Mouse (Mus musculus) brain, embryonic 14.5 days (tissue): ENCODE results near the gene Pcbd1. TPM values are rescaled to one million over a fixed set of nuclear protein-coding genes. Genes with fewer than 3 reads are reported as not detected.
"Not testable (repeated sequence)": the region's sequence is repeated elsewhere in the genome, so short reads cannot be mapped to it uniquely, and the experiment has no call there.

Experiments
- DNase-seq: peaks from one replicate; pipeline ENCODE4 v3.0.0-alpha.2; 2011; ENCODE audit warnings: low read depth
- CTCF ChIP-seq: fragments of 200-500 bp; IDR thresholded peaks from 2 replicates; pipeline ENCODE4 v1.5.1; 2012; ENCODE audit warnings: inconsistent platforms, mild to moderate bottlenecking, moderate library complexity, borderline replicate concordance; ENCODE audit not compliant: insufficient read depth, insufficient read length; ENCODE audit errors: extremely low read depth
- POLR2A ChIP-seq: fragments of 200-500 bp; IDR thresholded peaks from 2 replicates; pipeline ENCODE4 v1.6.1; 2012; ENCODE audit warnings: mild to moderate bottlenecking, inconsistent platforms, borderline replicate concordance; ENCODE audit not compliant: poor library complexity, insufficient read depth, insufficient read length, severe bottlenecking; ENCODE audit errors: extremely low read depth
- polyA plus RNA-seq: library from polyadenylated mRNA; depleted of rRNA; stranded (reverse); fragments of >200 nt; gene quantifications from 2 replicates; pipeline ENCODE4 v1.2.3, GENCODE M21; 2012

Pcbd1 gene
- polyA plus RNA-seq, 1 experiment = 19.5 TPM

DNA sequence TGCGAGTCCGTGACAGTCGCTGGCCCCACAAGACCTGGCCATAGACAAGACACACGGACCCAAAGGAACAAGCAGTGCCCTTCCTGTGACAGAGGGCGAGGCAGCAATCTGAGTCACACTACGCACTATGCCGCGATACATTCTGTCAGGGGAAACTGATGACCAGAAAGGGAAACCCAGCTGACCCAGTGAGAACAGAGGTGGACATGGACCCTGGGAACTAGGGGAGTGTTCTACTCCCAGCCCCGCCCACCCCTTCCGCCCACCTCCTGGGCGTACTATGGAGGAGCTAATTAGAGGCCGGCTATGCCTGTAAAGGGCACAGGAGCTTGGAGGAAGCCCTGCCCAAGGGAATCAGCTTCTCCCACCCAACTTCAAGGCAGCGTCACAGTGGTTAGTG is 19.9 kb upstream of the Pcbd1 start:
- no peak for DNase-seq
- no peak for TF ChIP-seq POLR2A
- TF ChIP-seq CTCF = no peak

DNA sequence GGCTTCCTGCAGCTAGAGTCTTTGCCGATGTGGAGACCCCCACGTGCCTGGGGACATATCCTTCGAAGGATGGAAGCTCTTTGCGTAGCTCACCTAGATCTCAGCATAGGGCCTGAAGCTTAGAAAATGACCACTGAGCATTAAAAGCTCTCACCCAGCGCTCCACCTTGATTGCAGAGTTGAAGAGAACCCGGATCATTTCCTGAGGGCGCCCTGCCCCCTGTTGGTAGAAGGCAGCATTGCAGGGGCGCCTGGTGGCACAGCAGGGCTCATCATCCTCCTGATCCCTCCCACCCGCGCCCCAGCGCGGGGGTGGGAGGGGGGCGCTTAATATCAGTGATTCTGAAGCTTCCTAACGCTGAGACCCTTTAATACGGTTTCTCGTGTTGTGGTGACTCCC is 16.8 kb upstream of the Pcbd1 start:
- peak; percentile 94 for TF ChIP-seq CTCF
- TF ChIP-seq POLR2A = no peak
- peak; percentile 47 for DNase-seq

DNA sequence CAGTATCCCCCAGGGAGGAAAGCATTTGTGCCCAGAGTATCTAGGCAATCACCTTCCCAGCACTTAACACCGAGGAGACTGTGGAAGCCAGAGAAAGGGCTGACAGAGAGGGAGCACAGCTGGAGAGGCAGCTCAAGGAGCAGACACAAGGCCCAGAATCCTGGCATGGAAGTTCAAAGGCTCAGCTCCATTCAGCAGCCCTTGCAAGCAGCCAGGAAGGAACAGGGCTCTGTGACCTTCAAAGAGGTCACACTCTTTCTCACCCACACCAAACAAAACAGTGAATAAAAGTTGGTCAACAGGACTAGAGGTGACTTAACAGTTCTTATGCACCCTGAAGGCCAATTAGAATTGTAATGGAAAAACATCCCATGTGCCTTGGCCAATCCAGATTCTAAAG is 14.5 kb upstream of the Pcbd1 start:
- no peak for DNase-seq
- TF ChIP-seq POLR2A (no peak), CTCF (no peak)

DNA sequence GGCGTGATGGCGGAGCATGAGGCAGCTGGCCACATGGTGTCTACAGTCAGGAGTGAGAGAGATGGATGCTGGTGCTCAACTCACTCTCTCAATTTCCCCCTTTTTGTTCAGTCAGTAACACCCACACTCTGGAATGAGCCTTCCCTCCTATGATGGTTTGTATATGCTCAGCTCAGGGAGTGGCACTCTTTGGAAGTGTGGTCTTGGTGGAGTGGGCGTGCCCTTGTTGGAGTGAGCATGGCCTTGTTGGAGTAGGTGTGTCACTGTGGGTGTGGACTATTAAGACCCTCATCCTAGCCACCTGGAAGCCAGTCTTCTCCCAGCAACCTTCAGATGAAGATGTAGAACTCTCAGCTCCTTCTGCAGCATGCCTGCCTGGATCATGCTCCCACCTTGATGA is 13.5 kb upstream of the Pcbd1 start:
- TF ChIP-seq CTCF (no peak), POLR2A (no peak)
- DNase-seq = no peak

DNA sequence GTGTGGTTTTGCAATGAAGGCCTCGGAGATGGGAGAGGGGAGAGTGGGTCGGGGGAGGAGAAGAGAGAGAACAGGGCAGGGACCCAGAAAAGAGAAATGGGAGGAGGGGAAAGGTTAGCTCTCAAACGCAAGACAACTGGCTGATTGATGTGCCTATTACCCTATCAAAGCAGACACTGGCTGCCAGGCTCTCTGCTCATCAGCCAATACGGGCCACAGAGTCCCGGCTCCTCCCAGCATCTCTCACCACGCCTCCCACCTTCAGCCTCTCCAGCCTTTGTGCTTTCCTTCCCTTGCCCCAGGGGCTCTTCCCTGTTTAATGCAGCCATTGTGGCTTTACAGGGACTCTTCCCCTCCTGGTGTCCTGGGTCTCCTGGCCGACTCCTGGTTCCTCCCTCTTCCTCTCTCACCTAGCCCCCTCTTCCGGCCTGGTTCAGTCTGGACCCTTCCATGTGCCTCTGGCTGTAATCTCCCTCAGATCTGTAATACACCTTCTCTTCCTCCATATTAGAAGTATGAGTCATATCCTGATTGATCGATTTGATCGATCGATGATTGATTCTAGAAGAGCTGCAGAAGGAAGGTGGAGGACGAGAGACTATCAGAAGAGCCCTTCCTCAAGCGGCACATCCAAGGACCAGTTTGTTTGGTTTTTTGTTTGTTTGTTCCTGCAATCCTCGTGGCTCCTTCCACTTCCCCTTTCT is 8.8 kb upstream of the Pcbd1 start:
- peak; percentile 98 for DNase-seq
- TF ChIP-seq POLR2A (no peak), CTCF (no peak)

DNA sequence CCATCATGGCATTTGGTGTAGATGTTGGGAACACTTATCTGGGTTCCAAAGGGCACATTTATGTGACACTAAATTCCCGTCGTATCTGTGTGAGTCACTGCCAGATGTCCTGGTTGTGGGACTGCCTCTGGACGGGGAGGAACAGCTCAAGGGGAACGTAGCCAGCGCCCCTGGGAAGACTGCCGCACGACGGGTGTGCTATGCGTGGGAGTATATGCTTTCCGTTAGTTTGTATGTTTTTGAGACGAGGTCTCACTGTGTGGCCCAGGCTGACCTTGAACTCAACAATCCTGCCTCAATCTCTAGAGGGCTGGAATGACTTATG is 8.2 kb upstream of the Pcbd1 start:
- DNase-seq = no peak

DNA sequence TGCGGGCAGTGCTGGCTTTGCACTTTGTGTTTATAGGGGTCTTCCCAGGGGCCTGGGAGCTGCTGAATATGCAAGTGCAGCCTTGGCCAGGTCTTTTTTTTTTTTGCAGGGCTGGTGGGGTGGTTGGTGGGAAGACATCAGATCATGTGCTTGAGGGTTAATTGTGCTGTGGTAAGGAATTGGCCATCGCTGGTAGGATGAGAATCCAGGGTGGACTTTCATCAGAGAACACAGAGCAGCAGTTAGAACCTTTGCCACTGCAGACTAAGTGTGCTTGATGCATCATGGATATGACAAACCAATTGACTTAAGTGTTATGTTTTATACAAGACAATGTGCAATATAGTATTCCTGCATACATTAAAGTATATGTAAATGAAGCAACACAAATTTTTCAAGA is 3.8 kb upstream of the Pcbd1 start:
- TF ChIP-seq CTCF = no peak
- DNase-seq = no peak

More for the DNA sequence above, 8.2 kb upstream of the Pcbd1 start:
- no peak for TF ChIP-seq POLR2A

DNA sequence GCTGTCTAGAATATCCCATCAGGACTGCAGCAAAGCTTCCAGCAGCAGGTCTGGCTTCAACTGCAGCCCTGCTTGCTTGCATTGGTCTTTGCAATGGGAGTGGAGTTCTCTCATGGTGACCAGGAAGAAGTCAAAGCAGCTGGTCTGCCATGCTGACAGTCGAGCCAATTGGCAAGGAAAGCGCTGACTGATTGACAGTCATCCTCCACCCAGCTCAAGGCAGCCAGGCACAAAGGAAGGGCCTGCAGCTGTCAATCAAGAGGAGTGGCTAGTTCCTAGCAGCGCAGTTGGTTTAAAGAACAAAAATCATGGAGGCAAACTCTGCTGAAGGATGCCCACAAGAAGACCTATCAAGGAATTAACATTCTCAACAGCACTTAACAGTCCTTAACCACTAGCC is 2.6 kb upstream of the Pcbd1 start:
- TF ChIP-seq POLR2A (no peak), CTCF (no peak)
- DNase-seq = peak; percentile 85

DNA sequence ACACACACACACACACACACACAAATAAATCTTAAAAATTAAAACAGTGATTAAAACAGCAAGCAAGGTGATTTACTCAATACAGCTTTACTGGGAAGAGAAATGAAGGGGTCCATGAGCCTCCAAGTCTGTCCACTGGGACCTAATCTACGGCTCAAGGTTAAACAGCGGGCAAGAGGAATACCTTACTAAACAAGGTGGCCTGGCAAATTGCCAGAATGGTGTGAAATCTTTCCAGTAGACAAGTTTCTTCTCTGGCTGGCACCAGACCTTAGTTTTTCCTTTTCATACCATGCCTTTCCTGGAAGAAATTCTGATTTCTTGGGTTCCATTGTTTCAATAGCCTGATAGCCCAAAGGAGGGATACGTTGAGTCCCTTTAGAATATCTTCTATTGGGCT is 663 bp upstream of the Pcbd1 start:
- TF ChIP-seq CTCF (no peak), POLR2A (no peak)
- DNase-seq = no peak

DNA sequence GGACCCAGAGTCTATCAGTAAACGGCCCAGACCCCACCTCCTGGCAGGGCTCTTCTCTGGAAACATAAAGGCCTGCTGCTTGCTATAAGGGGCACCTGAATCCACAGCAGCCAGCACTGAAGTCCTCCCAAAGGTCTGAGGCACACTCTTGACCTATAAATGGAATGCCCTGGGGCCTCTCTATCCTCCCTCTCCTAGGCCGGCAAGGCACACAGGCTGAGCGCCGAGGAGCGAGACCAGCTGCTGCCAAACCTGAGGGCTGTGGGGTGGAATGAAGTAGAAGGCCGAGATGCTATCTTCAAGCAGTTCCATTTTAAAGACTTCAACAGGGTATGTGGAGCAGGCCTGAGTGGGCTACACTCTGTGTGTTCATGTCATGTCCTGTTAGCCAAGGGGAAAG is 2.7 kb downstream of the Pcbd1 start:
- TF ChIP-seq CTCF (no peak), POLR2A (no peak)
- no peak for DNase-seq

DNA sequence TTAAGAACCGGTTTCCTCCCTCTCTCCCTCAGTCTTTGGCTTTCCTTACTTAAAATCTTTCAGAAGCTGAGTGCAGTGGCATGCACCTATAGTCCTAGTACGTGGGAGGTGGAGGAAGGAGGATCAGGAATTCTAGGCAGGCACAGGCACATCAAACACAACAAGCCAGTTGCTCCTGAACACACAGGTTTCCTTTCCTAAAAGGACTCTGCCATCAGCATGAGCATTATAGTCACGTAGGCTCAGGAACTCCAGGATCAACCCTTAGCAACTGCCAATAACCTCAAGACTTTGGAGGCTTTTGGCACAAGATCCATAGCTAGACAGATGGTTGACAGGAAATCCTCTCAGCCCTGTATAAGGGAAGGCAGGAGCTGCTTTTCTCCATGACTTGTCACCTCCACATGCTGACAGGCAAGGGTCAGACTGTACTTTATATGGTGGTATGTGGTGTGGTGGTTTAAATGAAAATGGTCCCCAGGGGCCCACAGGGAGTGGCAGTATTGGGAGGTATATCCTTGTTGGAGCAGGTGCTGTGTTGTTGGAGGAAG is 14.5 kb downstream of the Pcbd1 start:
- TF ChIP-seq CTCF = no peak
- no peak for TF ChIP-seq POLR2A
- DNase-seq = peak; percentile 34

DNA sequence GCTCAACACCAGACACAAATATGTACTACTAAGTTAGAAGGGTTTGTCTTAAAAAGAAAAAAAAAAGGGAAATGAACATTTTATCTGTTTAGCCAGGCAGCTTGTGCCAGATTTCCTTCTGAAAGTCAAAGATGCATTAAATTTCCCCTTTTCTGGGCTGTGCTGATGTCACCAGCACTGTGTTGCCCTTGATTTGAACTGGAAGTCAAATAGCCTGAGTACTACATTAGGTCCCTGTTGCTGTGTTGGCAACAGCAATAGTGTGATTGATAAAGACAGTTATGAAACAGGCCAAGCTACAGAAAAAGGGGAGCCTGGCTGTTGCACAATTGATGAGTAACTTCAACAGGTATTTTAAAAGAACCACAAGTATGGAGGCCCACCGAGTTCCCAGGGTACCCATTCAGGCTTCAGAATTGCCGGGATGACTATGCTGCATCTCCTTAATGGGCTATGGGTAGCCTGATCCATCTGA is 25.2 kb downstream of the Pcbd1 start:
- no peak for DNase-seq
- TF ChIP-seq CTCF = no peak
- no peak for TF ChIP-seq POLR2A

DNA sequence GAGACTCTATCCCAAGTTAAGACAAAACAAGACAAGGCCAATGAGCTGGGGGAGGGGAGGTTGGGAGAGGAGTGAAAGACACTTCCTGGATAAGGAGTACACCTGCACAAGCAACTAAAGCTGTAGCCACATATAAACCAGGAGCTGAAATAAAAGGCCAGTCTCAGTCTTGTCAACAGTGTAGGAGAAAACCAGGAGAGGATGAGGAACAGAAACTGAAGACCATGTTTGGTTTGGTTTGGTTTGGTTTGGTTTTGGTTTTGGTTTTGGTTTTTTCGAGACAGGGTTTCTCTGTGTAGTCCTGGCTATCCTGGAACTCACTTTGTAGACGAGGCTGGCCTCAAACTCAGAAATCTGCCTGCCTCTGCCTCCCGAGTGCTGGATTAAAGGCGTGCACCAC is 32.6 kb downstream of the Pcbd1 start:
- not testable (repeated sequence) for DNase-seq

DNA sequence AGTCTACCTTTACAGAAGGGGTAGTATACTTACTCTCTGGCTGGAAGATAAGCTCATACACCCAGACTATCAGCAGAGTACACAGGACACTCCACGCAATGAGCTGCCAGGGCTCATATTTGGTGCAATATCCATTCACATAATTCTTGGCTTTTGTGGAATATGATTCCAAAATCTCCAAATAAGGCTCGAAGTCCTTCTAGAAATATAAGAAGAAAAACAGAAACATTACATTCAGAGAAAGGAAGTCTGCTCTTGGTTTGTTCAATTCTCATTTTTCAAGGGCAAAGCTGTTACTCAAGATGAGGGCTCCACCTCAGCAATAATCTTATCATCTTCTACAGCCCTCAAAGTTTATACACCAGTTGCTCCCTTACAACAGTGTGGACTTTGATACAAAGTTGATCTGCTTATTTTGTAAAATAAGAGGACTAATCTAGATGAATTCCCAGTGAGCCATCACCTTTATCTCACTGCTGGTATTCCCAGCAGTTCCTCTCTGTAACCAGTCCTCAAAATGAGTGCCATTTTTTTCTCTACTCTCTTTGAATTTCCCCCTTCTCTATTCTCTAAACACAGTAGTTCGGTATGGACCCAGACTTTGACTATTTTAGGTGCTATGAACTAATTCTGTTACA is 34.3 kb downstream of the Pcbd1 start:
- TF ChIP-seq POLR2A (no peak), CTCF (no peak)
- DNase-seq = no peak
